Mouse (Mus musculus): Measurements from ENCODE around the gene Dhx32.

DNA sequence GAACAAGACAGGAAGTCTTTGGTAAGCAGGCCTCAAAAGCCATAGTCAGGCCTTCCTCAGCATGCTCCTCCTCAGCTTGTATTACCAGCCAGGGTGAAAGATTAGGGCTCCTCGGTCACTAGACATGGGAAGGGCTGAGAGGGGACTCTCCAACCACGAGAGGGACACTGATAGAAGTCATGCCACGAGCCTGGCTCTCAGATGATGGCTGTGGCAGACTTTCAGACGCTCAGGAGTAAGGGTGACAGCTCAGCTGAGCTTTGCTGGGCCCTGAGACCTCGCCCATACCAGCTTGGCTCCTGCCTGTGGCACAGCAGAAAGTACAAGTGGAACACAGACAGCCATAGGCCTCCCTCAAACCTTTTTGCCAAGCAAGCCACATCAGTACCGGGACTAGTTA is 55.5 kb downstream of the Dhx32 start:
- no peak for TF ChIP-seq HCFC1 (IDR thresholded peaks at IDR 0.05; ENCODE audit: borderline replicate concordance, insufficient read depth, low read length)
- TF ChIP-seq ZNF384 (IDR thresholded peaks at IDR 0.05; ENCODE audit: low read depth, low read length), result no peak
- no peak for TF ChIP-seq ZC3H11A (IDR thresholded peaks at IDR 0.05; ENCODE audit: borderline replicate concordance, low read depth, low read length)
- no peak for TF ChIP-seq CHD2 (IDR thresholded peaks at IDR 0.05; ENCODE audit: low read depth, low read length)
